Mouse (Mus musculus) heart, embryonic 12.5 days (tissue): Measurements from ENCODE around the gene D930020B18Rik. TPM values are rescaled to one million over a fixed set of nuclear protein-coding genes. Genes with fewer than 3 reads are reported as not detected.

Source experiments
- ATAC-seq: fragments of 200-750 bp; cut with Nextera tagmentation; 2 replicates; pipeline ENCODE4 v1.8.0; 2017; ENCODE audit warnings: moderate TSS enrichment, moderate library complexity; ENCODE audit not compliant: insufficient number of reproducible peaks, low FRiP score
- H3K27ac ChIP-seq: fragments of 300-500 bp; sonication (generic); 2 replicates; pipeline ENCODE4 v1.5.1; 2016; ENCODE audit warnings: mild to moderate bottlenecking, moderate library complexity; ENCODE audit not compliant: poor library complexity, severe bottlenecking
- H3K27me3 ChIP-seq: fragments of 300-500 bp; sonication (generic); replicated peaks from 2 replicates; pipeline ENCODE4 v1.6.1; 2016; ENCODE audit warnings: mild to moderate bottlenecking, moderate library complexity
- H3K36me3 ChIP-seq: fragments of 300-500 bp; sonication (generic); 2 replicates; pipeline ENCODE4 v1.6.1; 2016; ENCODE audit warnings: mild to moderate bottlenecking, moderate library complexity
- H3K4me1 ChIP-seq: fragments of 300-500 bp; sonication (generic); replicated peaks from 2 replicates; pipeline ENCODE4 v1.6.1; 2016; ENCODE audit warnings: mild to moderate bottlenecking
- H3K4me2 ChIP-seq: fragments of 300-500 bp; sonication (generic); 2 replicates; pipeline ENCODE4 v1.6.1; 2016; ENCODE audit warnings: mild to moderate bottlenecking, moderate library complexity
- H3K4me3 ChIP-seq: fragments of 300-500 bp; sonication (generic); 2 replicates; pipeline ENCODE4 v1.5.1; 2016; ENCODE audit warnings: mild to moderate bottlenecking
- H3K9ac ChIP-seq: fragments of 300-500 bp; sonication (generic); 2 replicates; pipeline ENCODE4 v1.6.1; 2016; ENCODE audit warnings: mild to moderate bottlenecking, moderate library complexity
- H3K9me3 ChIP-seq: fragments of 300-500 bp; sonication (generic); replicated peaks from 2 replicates; pipeline ENCODE4 v1.6.1; 2016; ENCODE audit warnings: mild to moderate bottlenecking, moderate library complexity
- WGBS: fragments of 180-500 bp; shearing (Covaris S2); methylation state at CpG from one replicate; pipeline ENCODE4 v1.1.7; 2016; 5-methylcytosine and 5-hydroxymethylcytosine counted together
- polyA plus RNA-seq: library from polyadenylated mRNA; unstranded; fragments of >200 nt; fragmentation: Nextera tagmentation; extraction: Ambion mirVana; gene quantifications from 2 replicates; pipeline ENCODE4 v1.2.1, GENCODE M21; 2016

The D930020B18Rik gene
- 0.09 TPM in 1 of 2 replicates, not detected in the other for polyA plus RNA-seq

DNA sequence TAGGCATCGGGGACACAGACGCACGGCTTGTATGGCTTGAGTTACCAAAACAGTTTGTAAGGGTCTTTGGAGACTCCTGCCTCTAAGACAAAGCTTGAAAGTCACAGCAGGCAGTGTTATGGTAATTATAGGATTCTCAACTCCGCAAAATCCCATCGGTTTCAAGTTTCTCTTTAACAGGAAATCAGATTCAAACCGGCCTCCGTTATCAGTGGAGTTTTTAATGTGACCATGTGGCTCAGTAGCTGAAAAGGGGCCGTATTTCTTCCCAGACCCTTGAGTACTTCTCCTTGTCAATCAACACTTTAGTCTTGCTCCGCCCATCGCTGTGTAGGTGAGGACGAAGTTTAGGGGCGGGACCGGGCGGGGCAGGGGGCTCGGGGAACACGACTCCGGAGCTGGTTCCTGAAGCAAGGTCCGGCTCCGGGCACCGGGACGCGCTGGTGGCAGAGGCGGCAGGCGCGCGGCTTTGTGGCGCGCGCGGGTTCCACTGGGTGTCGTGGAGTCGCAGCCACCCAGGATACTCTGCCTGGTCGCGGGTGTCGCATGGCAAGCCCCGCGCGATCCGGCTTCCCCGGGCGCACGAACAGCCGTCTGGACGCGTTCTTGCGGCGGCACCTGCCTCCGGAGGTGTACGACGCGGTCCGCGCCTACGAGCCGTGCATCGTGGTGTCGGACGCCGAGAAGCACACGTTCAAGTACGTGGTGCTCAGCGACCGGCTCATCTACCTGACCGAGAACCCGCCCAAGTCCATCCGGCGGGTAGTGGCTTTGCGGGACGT lies at the start of gene D930020B18Rik:
Gene D930020B18Rik, plus strand, starts transcription at position 317 of the 782 bp plus-strand sequence.
- WGBS: under 1% methylated on average over 69 of the region's 69 CpGs
- Histone ChIP-seq H3K4me1 (peaks cover 13% of the 10 kb centered on the region; the same call in 1 of the 2 replicates), H3K27me3 (peaks cover 32% of the 10 kb centered on the region), H3K9me3 (no peaks in the 10 kb centered on the region), H3K36me3 (no peaks in the 10 kb centered on the region), H3K4me2 (peak within 1 kb of the TSS; percentile 98), H3K4me3 (peak within 1 kb of the TSS; percentile 63), H3K9ac (peak within 1 kb of the TSS; percentile 64), H3K27ac (no peak within 1 kb of the TSS)
- no peak for ATAC-seq

DNA sequence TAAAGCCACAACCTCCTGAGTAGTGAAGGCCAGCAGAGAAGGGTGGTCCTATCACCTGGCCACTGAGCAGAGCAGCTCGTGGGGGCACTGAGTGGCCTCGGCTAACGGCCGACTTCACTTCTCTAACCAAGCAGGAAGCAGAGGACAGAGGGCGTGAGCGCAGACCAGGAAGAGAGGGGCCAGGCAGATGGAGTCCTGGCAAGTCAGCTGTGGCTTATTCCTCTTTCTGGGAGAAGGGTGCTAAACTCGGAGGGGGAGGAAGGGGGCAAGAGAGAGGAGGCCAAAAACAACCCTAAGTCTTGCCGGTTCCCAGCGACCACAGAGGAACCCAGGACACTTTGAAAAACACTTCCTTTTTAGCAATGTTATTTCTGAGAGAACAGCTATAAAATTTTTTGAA lies 44.8 kb upstream of the D930020B18Rik start:
- 83% methylated on average over 9 of the region's 9 CpGs for WGBS
- H3K4me2 ChIP-seq: no peak overlapping the region
- peaks cover 86% of the 10 kb centered on the region for H3K36me3 ChIP-seq
- H3K4me3 ChIP-seq: no peak overlapping the region
- H3K4me1 ChIP-seq: no peaks in the 10 kb centered on the region
- H3K9me3 ChIP-seq: no peaks in the 10 kb centered on the region
- H3K27me3 ChIP-seq: no peaks in the 10 kb centered on the region
- no peak overlapping the region for H3K27ac ChIP-seq
- no peak for ATAC-seq
- H3K9ac ChIP-seq: no peak overlapping the region

DNA sequence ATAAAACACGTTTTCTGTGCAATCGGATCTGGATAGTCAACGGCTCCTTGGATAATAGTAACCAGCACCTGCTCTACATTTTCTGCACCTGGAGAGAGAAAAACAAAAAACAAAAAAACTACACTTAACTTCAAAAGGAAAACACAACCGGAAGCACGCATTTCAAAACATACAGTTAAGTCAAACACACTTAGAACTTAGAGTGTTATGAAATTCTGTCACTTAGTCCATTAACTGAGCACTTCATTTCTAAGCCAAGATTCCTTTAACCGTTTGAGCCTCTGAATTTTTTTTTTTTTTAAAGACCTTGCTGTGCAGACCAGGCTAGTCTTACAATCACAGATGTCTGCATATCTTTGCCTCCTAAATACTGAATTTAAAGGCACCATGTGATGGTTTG lies 40.1 kb upstream of the D930020B18Rik start:
- WGBS: 95% methylated on average over 6 of the region's 6 CpGs
- H3K9ac ChIP-seq: no peak overlapping the region
- H3K27me3 ChIP-seq: no peaks in the 10 kb centered on the region
- peaks cover 97% of the 10 kb centered on the region for H3K36me3 ChIP-seq
- H3K27ac ChIP-seq: no peak overlapping the region
- H3K9me3 ChIP-seq: no peaks in the 10 kb centered on the region
- ATAC-seq: no peak
- no peak overlapping the region for H3K4me2 ChIP-seq
- H3K4me3 ChIP-seq: no peak overlapping the region
- no peaks in the 10 kb centered on the region for H3K4me1 ChIP-seq

DNA sequence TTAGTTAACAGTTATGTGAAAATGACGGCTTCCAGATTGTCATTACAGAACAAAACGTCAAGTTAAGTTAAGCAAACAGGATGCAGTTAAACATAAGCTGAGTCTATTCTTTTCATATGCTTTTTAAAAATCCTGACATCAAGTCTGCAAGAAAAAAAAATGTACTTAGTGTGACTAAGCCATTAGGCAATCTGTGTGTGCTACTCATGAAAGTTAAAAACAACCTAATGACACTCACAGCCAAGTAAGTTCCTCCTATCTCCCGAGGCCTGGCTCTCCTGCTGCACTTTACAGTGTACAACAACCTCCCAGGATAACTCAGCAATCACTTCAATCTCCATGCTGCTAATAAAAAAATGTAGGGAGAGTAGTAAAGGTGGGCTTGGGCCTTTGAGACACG lies 37.8 kb upstream of the D930020B18Rik start:
- no peak overlapping the region for H3K4me2 ChIP-seq
- 85% methylated on average over 4 of the region's 4 CpGs for WGBS
- peaks cover 98% of the 10 kb centered on the region for H3K36me3 ChIP-seq
- H3K9me3 ChIP-seq: no peaks in the 10 kb centered on the region
- no peak overlapping the region for H3K9ac ChIP-seq
- no peaks in the 10 kb centered on the region for H3K4me1 ChIP-seq
- no peak overlapping the region for H3K27ac ChIP-seq
- H3K4me3 ChIP-seq: no peak overlapping the region
- no peak for ATAC-seq
- H3K27me3 ChIP-seq: no peaks in the 10 kb centered on the region

DNA sequence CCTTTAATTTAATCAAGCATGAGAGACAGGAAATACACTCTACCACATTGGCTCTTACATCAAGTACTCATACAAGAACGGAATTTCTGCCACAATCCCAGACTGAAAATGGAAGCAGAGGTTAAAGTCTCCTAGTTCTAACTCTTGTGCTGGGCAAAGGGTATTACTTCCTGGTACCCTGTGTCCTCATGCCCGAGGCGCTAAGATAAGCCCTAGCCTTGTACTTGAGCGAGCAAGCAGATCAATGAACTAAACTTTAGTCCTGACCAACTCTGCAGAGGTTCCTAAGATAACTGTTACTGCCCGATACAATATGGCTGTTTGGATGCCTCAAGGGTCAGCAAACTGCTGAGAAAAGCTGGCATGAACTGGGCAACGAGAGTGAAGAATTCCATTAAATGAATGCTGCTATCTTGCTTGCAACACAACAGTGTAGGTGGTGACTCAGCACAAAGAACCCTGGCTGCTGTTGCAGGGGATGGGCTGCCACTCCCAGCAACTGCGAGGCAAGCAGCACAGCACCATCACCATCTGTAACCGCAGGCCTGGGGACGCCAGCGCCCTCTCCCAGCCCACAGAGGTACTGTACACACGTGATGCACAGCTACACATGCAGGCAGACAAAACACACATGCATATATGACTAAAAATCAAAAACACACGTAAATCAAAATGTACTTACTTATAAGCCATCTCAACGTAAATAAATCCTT lies 36.6 kb upstream of the D930020B18Rik start:
- 89% methylated on average over 13 of the region's 13 CpGs for WGBS
- H3K4me2 ChIP-seq: no peak overlapping the region
- no peaks in the 10 kb centered on the region for H3K9me3 ChIP-seq
- no peak for ATAC-seq
- H3K36me3 ChIP-seq: peaks cover 97% of the 10 kb centered on the region
- H3K4me1 ChIP-seq: no peaks in the 10 kb centered on the region
- no peaks in the 10 kb centered on the region for H3K27me3 ChIP-seq
- no peak overlapping the region for H3K4me3 ChIP-seq
- H3K27ac ChIP-seq: no peak overlapping the region
- no peak overlapping the region for H3K9ac ChIP-seq

DNA sequence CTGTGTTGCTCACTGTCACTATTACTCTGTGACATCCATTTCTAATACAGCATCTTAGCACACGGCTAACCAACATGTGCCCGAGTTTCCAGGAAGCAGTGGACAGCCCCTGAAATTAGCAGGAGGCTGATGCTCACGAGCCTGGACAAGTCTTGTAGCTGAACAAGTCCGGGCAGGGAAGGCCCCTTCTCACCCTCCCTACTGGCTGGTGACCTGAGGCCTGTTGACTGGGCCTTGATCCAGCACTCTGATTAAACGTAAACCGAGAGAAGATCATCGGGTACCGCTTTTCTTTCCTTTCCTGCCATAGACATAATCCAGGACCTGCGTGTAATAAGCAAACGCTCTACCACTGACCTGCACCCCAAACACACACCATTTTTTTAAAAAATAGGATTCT lies 33.2 kb upstream of the D930020B18Rik start:
- 93% methylated on average over 10 of the region's 10 CpGs for WGBS
- Histone ChIP-seq H3K9ac (no peak overlapping the region), H3K4me2 (no peak overlapping the region), H3K4me3 (no peak overlapping the region), H3K27ac (no peak overlapping the region), H3K4me1 (no peaks in the 10 kb centered on the region), H3K9me3 (no peaks in the 10 kb centered on the region), H3K27me3 (no peaks in the 10 kb centered on the region), H3K36me3 (peaks cover 93% of the 10 kb centered on the region)
- no peak for ATAC-seq

DNA sequence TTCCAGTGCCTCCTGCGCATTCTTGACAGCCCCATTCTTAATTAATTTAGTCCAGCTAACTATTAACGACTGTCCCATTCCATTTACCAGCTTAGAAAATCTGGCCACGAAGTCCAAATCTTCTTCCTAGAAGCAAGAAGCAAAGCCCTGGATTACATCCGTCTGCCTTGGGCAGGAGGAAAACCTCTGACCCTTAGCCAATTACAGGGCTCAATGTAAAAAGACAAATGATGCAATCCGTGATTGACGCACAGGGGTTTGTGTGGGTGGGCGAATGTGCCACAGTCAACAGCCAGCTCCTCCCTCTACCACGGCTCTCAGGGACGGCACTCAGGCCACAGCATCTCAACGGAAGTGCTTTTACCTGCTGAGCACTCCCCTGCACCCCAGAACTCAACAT lies 29.8 kb upstream of the D930020B18Rik start:
- no peak overlapping the region for H3K4me3 ChIP-seq
- peaks cover 88% of the 10 kb centered on the region for H3K36me3 ChIP-seq
- no peaks in the 10 kb centered on the region for H3K4me1 ChIP-seq
- H3K4me2 ChIP-seq: no peak overlapping the region
- ATAC-seq: no peak
- H3K9me3 ChIP-seq: no peaks in the 10 kb centered on the region
- no peak overlapping the region for H3K27ac ChIP-seq
- H3K9ac ChIP-seq: no peak overlapping the region
- WGBS: 91% methylated on average over 10 of the region's 10 CpGs
- H3K27me3 ChIP-seq: no peaks in the 10 kb centered on the region

DNA sequence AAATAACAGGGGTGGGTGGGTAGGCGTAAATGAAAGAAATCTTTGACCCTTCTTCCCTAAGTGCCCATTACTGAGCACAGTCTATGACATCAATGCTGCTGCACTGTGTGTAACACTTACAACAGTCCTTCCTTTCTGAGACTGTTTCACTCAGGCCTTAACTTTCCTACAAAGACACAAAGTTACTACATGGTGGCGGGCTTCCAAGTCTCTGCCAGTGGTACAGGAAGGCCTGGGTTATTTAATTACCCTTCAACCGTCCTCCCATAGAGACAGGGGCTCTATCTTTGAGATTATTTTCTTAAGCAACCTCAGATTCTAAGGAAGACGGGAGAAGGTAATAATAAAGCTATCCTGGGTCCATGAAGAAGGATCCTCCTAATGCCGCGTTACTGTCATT lies 28.9 kb upstream of the D930020B18Rik start:
- no peak overlapping the region for H3K4me3 ChIP-seq
- no peaks in the 10 kb centered on the region for H3K4me1 ChIP-seq
- peaks cover 88% of the 10 kb centered on the region for H3K36me3 ChIP-seq
- no peak overlapping the region for H3K9ac ChIP-seq
- ATAC-seq: peak; percentile 41; the same call in 1 of the 2 replicates
- H3K27me3 ChIP-seq: no peaks in the 10 kb centered on the region
- H3K4me2 ChIP-seq: no peak overlapping the region
- H3K9me3 ChIP-seq: no peaks in the 10 kb centered on the region
- WGBS: 81% methylated on average over 6 of the region's 6 CpGs
- no peak overlapping the region for H3K27ac ChIP-seq

DNA sequence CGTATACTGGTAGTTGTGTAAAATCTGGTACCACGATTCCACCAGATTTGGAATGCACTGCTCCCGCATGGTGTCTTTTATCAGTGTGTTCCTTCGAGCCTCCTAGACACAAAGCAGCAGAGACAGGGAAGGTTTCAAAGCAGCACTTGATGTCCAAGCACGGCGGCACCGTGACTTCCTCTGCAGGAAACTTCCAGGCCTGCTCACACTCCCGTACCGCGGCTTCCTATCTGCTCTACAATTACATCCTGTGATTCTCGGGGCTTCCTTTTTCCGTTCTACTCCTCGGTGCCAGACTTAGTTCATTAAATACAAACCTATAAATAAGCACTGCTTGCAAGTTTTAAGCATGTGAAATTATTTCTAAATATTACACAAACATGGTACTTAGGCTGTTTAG lies 27.8 kb upstream of the D930020B18Rik start:
- no peaks in the 10 kb centered on the region for H3K27me3 ChIP-seq
- ATAC-seq: peak; percentile 69
- no peak overlapping the region for H3K4me3 ChIP-seq
- 0 out of 2 replicates have a peak overlapping the region, but pooled peaks have one; percentile 4 for H3K27ac ChIP-seq
- no peaks in the 10 kb centered on the region for H3K9me3 ChIP-seq
- H3K9ac ChIP-seq: no peak overlapping the region
- no peaks in the 10 kb centered on the region for H3K4me1 ChIP-seq
- no peak overlapping the region for H3K4me2 ChIP-seq
- WGBS: 64% methylated on average over 13 of the region's 13 CpGs
- peaks cover 88% of the 10 kb centered on the region for H3K36me3 ChIP-seq

DNA sequence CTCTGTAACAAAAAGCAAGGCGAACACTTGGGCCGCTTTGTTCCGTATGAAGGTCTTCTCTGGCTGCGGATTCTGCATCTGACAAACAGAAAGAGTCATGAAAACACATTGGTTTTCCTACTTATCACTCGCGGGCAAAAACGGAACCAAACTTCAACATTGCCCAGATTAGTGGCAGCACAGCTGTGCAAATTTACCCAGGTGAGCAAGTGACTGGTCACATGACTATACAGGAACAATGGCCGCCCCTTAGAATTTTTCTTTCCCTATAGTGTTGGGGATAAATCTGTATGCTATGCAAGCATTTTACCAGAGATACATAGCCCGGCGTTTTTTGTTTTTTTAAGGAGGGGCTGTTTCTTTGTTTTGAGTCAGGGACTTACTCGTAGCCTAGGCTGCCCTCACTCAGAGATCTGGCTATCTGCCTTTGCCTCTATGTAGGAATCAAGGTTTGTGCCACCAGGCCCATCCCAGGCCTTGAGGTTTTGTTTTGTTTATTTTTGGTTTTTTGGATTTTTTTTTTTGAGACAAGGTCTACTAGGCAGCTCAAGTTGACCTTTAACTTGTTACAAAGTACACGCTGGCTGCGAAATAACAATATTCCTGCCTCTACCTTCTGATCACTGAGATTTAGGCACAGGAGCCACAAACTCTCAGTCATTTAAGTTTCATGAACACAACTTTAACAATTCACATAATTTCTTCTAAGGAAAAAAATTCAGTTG lies 26.1 kb upstream of the D930020B18Rik start:
- no peak for ATAC-seq
- peaks cover 86% of the 10 kb centered on the region for H3K36me3 ChIP-seq
- WGBS: 91% methylated on average over 13 of the region's 13 CpGs
- no peaks in the 10 kb centered on the region for H3K4me1 ChIP-seq
- H3K9ac ChIP-seq: no peak overlapping the region
- H3K4me3 ChIP-seq: no peak overlapping the region
- no peak overlapping the region for H3K4me2 ChIP-seq
- no peaks in the 10 kb centered on the region for H3K9me3 ChIP-seq
- no peaks in the 10 kb centered on the region for H3K27me3 ChIP-seq
- no peak overlapping the region for H3K27ac ChIP-seq

DNA sequence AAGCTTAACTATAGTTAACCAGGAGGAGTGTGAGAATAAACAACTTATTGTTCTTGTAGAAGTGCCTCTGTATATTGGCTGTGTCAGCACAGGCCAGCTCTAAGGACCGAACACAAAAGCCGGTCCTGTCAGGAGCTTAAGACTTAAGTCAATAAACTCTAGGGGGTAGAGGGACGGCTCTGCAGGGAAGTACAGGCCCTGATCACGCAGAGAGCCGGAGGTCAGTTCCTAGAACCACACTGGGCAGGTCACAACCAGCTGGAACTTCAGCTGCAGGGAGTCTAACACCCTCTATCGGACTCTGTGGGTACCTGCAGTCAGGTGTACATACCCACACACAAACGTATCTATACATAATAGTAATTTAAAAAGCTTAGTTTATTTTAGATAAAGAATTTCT lies 25.5 kb upstream of the D930020B18Rik start:
- H3K27ac ChIP-seq: no peak overlapping the region
- no peak for ATAC-seq
- H3K9ac ChIP-seq: no peak overlapping the region
- WGBS: 80% methylated on average over 7 of the region's 7 CpGs
- no peaks in the 10 kb centered on the region for H3K9me3 ChIP-seq
- H3K4me3 ChIP-seq: no peak overlapping the region
- no peak overlapping the region for H3K4me2 ChIP-seq
- H3K36me3 ChIP-seq: peaks cover 86% of the 10 kb centered on the region
- no peaks in the 10 kb centered on the region for H3K27me3 ChIP-seq
- H3K4me1 ChIP-seq: no peaks in the 10 kb centered on the region
